Mouse (Mus musculus): ENCODE measurements around the gene Rdh5.

Rdh5 gene

GRCm38 (mm10) chr10:128904812-128905211 is 17.9 kb downstream of the Rdh5 start:
- in situ Hi-C loops (cut with MboI), result no loop called here

GRCm38 (mm10) chr10:128902409-128902988 is 20.2 kb downstream of the Rdh5 start:
- in situ Hi-C loops (cut with MboI), result no loop called here

- in situ Hi-C loops (cut with MboI), result no loop called here
Observed at GRCm38 (mm10) chr10:128901409-128901808, 21.3 kb downstream of the Rdh5 start.

- in situ Hi-C loops (cut with MboI), result no loop called here
Observed at GRCm38 (mm10) chr10:128900698-128901097, 22.0 kb downstream of the Rdh5 start, which contains the start of gene Cd63. Gene Cd63 (plus strand): TSS chr10:128900989.

GRCm38 (mm10) chr10:128899759-128900490 is 22.8 kb downstream of the Rdh5 start:
- in situ Hi-C loops (cut with MboI), result loop anchor here (10.0 kb wide), 1 partner anchor 135 kb away; no protein-coding TSS in a partner anchor

GRCm38 (mm10) chr10:128897501-128897900 is 25.2 kb downstream of the Rdh5 start:
- in situ Hi-C loops (cut with MboI), result loop anchor here (10.0 kb wide), 1 partner anchor 133 kb away; no protein-coding TSS in a partner anchor

GRCm38 (mm10) chr10:128896807-128897206 is 25.9 kb downstream of the Rdh5 start:
- in situ Hi-C loops (cut with MboI), result loop anchor here (10.0 kb wide), 1 partner anchor 132 kb away; no protein-coding TSS in a partner anchor

- in situ Hi-C loops (cut with MboI), result loop anchor here (10.0 kb wide), 1 partner anchor 131 kb away; no protein-coding TSS in a partner anchor
Observed at GRCm38 (mm10) chr10:128895952-128896693, 26.6 kb downstream of the Rdh5 start.

GRCm38 (mm10) chr10:128895437-128895836 is 27.3 kb downstream of the Rdh5 start:
- in situ Hi-C loops (cut with MboI), result loop anchor here (10.0 kb wide), 1 partner anchor 131 kb away; no protein-coding TSS in a partner anchor

GRCm38 (mm10) chr10:128892246-128892645 is 30.4 kb downstream of the Rdh5 start:
- in situ Hi-C loops (cut with MboI), result loop anchor here (10.0 kb wide), 1 partner anchor 127 kb away; no protein-coding TSS in a partner anchor

- in situ Hi-C loops (cut with MboI), result loop anchor here (10.0 kb wide), 1 partner anchor 127 kb away; no protein-coding TSS in a partner anchor
Observed at GRCm38 (mm10) chr10:128891296-128892094, 31.2 kb downstream of the Rdh5 start, which contains the start of gene Gdf11. Gene Gdf11 (minus strand): TSS chr10:128891718.

GRCm38 (mm10) chr10:128890383-128891295 is 32.0 kb downstream of the Rdh5 start:
- in situ Hi-C loops (cut with MboI), result loop anchor here (10.0 kb wide), 1 partner anchor 126 kb away; no protein-coding TSS in a partner anchor

- in situ Hi-C loops (cut with MboI), result loop anchor here (5.0 to 10.0 kb wide), 2 partner anchors 53 to 125 kb away; no protein-coding TSS in a partner anchor
Observed at GRCm38 (mm10) chr10:128889846-128890245, 32.8 kb downstream of the Rdh5 start.

- in situ Hi-C loops (cut with MboI), result loop anchor here (5.0 kb wide), 1 partner anchor 52 kb away; no protein-coding TSS in a partner anchor
Observed at GRCm38 (mm10) chr10:128888941-128889827, 33.5 kb downstream of the Rdh5 start.

GRCm38 (mm10) chr10:128882067-128882466 is 40.6 kb downstream of the Rdh5 start:
- in situ Hi-C loops (cut with MboI), result no loop called here

GRCm38 (mm10) chr10:128878811-128879210 is 43.9 kb downstream of the Rdh5 start:
- in situ Hi-C loops (cut with MboI), result no loop called here

GRCm38 (mm10) chr10:128878291-128878690 is 44.4 kb downstream of the Rdh5 start:
- in situ Hi-C loops (cut with MboI), result no loop called here

- in situ Hi-C loops (cut with MboI), result no loop called here
Observed at GRCm38 (mm10) chr10:128870341-128870740, 52.3 kb downstream of the Rdh5 start.

- in situ Hi-C loops (cut with MboI), result no loop called here
Observed at GRCm38 (mm10) chr10:128866518-128866917, 56.2 kb downstream of the Rdh5 start.
